Mouse (Mus musculus) hindbrain, embryonic 14.5 days (tissue): ENCODE measurements around the gene Duxf3. TPM values are rescaled to one million over a fixed set of nuclear protein-coding genes. Genes with fewer than 3 reads are reported as not detected.
A peak's percentile ranks its signal among the peaks of the same experiment; 100 is the strongest.

Experiments used
- ATAC-seq: fragments of 200-750 bp; cut with Nextera tagmentation; 2 replicates; pipeline ENCODE4 v1.8.0; 2017; ENCODE audit warnings: moderate number of reproducible peaks, mild to moderate bottlenecking, moderate TSS enrichment, moderate library complexity; ENCODE audit not compliant: low FRiP score
- DNase-seq: peaks from one replicate; pipeline ENCODE4 v3.0.0-alpha.2; 2015; ENCODE audit warnings: low spot score
- H3K27ac ChIP-seq: fragments of 300-500 bp; sonication (generic); 2 replicates; pipeline ENCODE4 v1.5.1; 2014; ENCODE audit warnings: mild to moderate bottlenecking, moderate library complexity
- H3K27me3 ChIP-seq: fragments of 300-500 bp; sonication (generic); 2 replicates; pipeline ENCODE4 v1.6.1; 2014; ENCODE audit warnings: mild to moderate bottlenecking, low read length, mixed read lengths; ENCODE audit not compliant: control insufficient read depth, insufficient read depth
- H3K36me3 ChIP-seq: fragments of 300-500 bp; sonication (generic); replicated peaks from 2 replicates; pipeline ENCODE4 v1.6.1; 2014; ENCODE audit not compliant: control insufficient read depth, insufficient read depth
- H3K4me1 ChIP-seq: fragments of 300-500 bp; sonication (generic); replicated peaks from 2 replicates; pipeline ENCODE4 v1.6.1; 2014; ENCODE audit warnings: antibody characterized with exemption, low read length, mixed read lengths; ENCODE audit not compliant: control insufficient read depth, insufficient read depth
- H3K4me2 ChIP-seq: fragments of 300-500 bp; sonication (generic); replicated peaks from 2 replicates; pipeline ENCODE4 v1.6.1; 2014; ENCODE audit warnings: mild to moderate bottlenecking, moderate library complexity
- H3K4me3 ChIP-seq: fragments of 300-500 bp; sonication (generic); replicated peaks from 2 replicates; pipeline ENCODE4 v1.5.1; 2014; ENCODE audit warnings: mild to moderate bottlenecking, low read length
- H3K9ac ChIP-seq: fragments of 300-500 bp; sonication (generic); 2 replicates; pipeline ENCODE4 v1.6.1; 2014
- H3K9me3 ChIP-seq: fragments of 300-500 bp; sonication (generic); 2 replicates; pipeline ENCODE4 v1.6.1; 2016; ENCODE audit warnings: low read length; ENCODE audit not compliant: control insufficient read depth
- WGBS: fragments of 180-500 bp; shearing (Covaris S2); extraction: QIAGEN DNeasy Blood & Tissue Kit; methylation state at CpG from one replicate; pipeline ENCODE4 v1.1.7; 2014; 5-methylcytosine and 5-hydroxymethylcytosine counted together
- polyA plus RNA-seq: library from polyadenylated mRNA; unstranded; fragments of >200 nt; fragmentation: Nextera tagmentation; extraction: Ambion mirVana; gene quantifications from 2 replicates; pipeline ENCODE4 v1.2.1, GENCODE M21; 2014

Duxf3 gene
- polyA plus RNA-seq, 1 experiment from 2014 or later, result not detected

DNA sequence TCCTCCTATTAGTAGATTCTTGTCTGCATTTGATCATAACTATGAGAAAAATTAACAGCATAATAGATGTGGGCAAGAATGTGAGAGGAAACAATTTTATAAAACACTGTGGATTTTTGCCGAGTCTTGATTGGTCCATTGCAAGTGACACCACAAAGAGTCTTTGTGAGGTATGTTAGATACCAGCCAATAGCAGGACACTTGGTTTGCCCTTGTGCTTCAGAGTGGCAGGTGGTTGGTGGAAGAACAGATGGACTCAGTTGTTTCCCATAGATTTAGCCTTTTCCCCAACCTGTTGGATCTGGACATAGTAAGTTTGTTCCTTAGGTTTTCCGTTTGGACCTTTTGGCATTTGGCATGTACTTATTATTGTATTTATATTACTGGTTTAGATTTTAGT is 21.3 kb downstream of the Duxf3 start:
- H3K4me1 ChIP-seq, result no peaks in the 10 kb centered on the region
- no peaks in the 10 kb centered on the region for H3K36me3 ChIP-seq
- DNase-seq, result no peak
- no peak overlapping the region for H3K4me3 ChIP-seq
- H3K27ac ChIP-seq, result no peak overlapping the region
- no peaks in the 10 kb centered on the region; the same call in 1 of the 2 replicates for H3K9me3 ChIP-seq
- no peaks in the 10 kb centered on the region for H3K27me3 ChIP-seq
- WGBS, result 92% methylated on average over 2 of the region's 2 CpGs
- H3K4me2 ChIP-seq, result no peak overlapping the region
- ATAC-seq, result no peak
- no peak overlapping the region for H3K9ac ChIP-seq

DNA sequence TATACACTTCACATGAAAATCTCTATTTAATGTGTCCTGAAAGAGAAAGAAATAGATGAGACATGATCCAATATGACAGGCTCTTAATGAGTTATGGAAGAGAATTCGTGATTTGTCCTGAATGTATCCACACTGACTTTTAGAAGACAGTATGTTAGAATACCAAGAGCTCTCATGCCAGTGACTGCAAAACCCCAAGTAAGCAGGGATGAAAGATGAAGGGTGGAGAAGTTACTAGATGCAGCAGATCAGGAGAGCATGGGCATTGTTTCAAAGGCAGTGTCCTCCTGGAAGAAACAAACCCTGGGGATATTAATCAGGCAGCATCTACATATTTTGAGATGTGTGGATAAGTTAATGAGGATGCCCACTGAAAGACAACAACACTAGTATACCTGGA is 22.0 kb downstream of the Duxf3 start:
- H3K4me3 ChIP-seq, result no peak overlapping the region
- H3K9ac ChIP-seq, result no peak overlapping the region
- H3K27me3 ChIP-seq, result no peaks in the 10 kb centered on the region
- no peak for ATAC-seq
- 64% methylated on average over 1 of the region's 1 CpGs for WGBS
- no peaks in the 10 kb centered on the region for H3K36me3 ChIP-seq
- no peak for DNase-seq
- H3K9me3 ChIP-seq, result no peaks in the 10 kb centered on the region; the same call in 1 of the 2 replicates
- no peaks in the 10 kb centered on the region for H3K4me1 ChIP-seq
- H3K27ac ChIP-seq, result no peak overlapping the region
- H3K4me2 ChIP-seq, result no peak overlapping the region

GRCm38 (mm10) chr10:58209710-58210467 is 22.6 kb downstream of the Duxf3 start:
- no peak for ATAC-seq

GRCm38 (mm10) chr10:58206639-58207404 is 25.7 kb downstream of the Duxf3 start:
- no peaks in the 10 kb centered on the region for H3K36me3 ChIP-seq
- no peak overlapping the region for H3K27ac ChIP-seq
- no peaks in the 10 kb centered on the region; the same call in 1 of the 2 replicates for H3K9me3 ChIP-seq
- H3K4me1 ChIP-seq, result no peaks in the 10 kb centered on the region
- H3K4me3 ChIP-seq, result no peak overlapping the region
- WGBS, result 89% methylated on average over 4 of the region's 4 CpGs
- no peak overlapping the region for H3K9ac ChIP-seq
- no peak for DNase-seq
- no peak overlapping the region for H3K4me2 ChIP-seq
- no peaks in the 10 kb centered on the region for H3K27me3 ChIP-seq
- ATAC-seq, result no peak

More at GRCm38 (mm10) chr10:58209710-58210467, 22.6 kb downstream of the Duxf3 start:
- Histone ChIP-seq H3K4me3 (no peak overlapping the region), H3K27ac (no peak overlapping the region), H3K9ac (no peak overlapping the region), H3K9me3 (no peaks in the 10 kb centered on the region; the same call in 1 of the 2 replicates), H3K27me3 (no peaks in the 10 kb centered on the region), H3K36me3 (no peaks in the 10 kb centered on the region), H3K4me2 (no peak overlapping the region), H3K4me1 (no peaks in the 10 kb centered on the region)
- DNase-seq, result no peak
- 70% methylated on average over 2 of the region's 2 CpGs for WGBS

DNA sequence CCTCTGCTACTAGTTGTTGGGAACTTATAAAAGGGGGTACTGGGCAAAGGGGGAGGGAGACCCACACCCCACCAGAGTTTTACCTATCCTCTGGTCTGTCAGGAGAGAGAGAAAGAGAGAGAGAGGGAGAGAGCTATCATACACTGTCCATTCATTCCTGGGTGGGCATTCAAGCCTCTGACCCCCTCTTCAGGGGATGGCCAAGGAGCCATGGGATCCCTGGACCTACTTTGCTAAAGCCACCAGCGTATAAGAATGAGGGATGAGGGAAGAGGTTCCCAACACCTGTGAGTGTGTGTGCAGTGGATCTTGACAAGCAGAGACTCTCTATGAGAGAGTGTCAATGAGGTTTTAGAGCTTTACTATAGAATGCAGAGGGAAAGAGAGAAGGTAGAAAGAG is 26.5 kb downstream of the Duxf3 start:
- no peak overlapping the region for H3K4me3 ChIP-seq
- 51% methylated on average over 1 of the region's 1 CpGs for WGBS
- no peak overlapping the region for H3K4me2 ChIP-seq

More for the DNA sequence above, 26.5 kb downstream of the Duxf3 start:
- no peak for DNase-seq
- H3K36me3 ChIP-seq, result no peaks in the 10 kb centered on the region
- peak; percentile 48; the same call in 1 of the 2 replicates for ATAC-seq
- H3K27me3 ChIP-seq, result no peaks in the 10 kb centered on the region
- no peak overlapping the region for H3K9ac ChIP-seq
- H3K27ac ChIP-seq, result no peak overlapping the region
- no peaks in the 10 kb centered on the region for H3K4me1 ChIP-seq
- no peaks in the 10 kb centered on the region; the same call in 1 of the 2 replicates for H3K9me3 ChIP-seq

Other genes starting within 250 kb of the Duxf3 start
- not detected in 2 replicates for gene AW822073, start 7.7 kb downstream of the Duxf3 start, polyA plus RNA-seq
- gene Gm4981, start 4.0 kb upstream of the Duxf3 start, polyA plus RNA-seq, result not detected in 2 replicates
- gene Gcc2, start 22.8 kb upstream of the Duxf3 start, polyA plus RNA-seq, result 68.6 and 78.4 TPM in 2 replicates
- gene Lims1, start 90.8 kb upstream of the Duxf3 start, polyA plus RNA-seq, result 57.2 and 59.8 TPM in 2 replicates
- 23.6 and 27.0 TPM in 2 replicates for gene Ranbp2, start 214.2 kb upstream of the Duxf3 start, polyA plus RNA-seq